Mouse (Mus musculus) natural killer cell, adult 2 months (primary cell): ENCODE results near the gene Apol6.
"Not testable (repeated sequence)": the region's sequence is repeated elsewhere in the genome, so short reads cannot be mapped to it uniquely, and the experiment has no call there.

Experiments
- DNase-seq, 2 experiments: peaks; one replicate each; pipeline ENCODE4 v3.0.0; 2022; ENCODE audit warnings: low spot score in 2 of 2

The Apol6 gene

DNA sequence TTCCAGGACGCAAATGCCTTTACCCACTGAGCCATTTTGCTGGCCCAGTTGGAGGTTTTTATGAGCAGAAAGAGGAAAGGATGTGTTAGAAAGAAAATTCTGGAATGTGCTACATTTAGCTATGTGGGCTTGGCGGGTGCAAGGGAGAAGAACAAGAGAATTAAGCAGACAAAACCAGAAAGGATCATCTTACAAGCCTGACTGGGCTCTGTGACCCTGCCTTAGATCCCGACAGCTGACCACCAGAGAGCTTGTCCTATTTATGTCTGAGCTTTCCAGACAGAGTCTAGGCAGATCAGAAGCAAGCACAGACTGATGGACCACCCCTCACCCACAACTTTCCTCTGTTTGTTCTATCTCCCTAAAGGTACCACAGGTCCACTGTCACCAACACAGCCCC, 13.3 kb upstream of the Apol6 start:
- DNase-seq, result no peak

DNA sequence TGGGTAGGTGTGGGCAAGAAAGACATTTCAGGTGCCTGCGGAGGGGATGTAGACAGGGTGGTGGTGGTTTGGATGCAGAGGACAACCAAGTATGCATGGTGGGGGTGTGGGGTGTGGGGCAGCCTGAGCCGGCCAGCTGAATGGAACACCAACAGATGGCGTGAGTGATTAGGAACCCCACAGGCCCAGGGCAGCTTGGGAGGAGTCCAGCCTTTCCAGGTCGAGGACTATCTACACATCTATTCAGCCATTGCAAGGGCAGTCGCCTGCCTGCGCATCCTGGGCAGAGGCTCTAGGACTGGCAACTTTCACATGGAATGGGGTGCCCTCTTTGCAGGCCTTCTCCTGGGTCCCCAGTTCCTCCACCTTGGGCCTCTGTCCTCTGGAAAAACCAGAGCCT, 10.0 kb upstream of the Apol6 start:
- no peak for DNase-seq

DNA sequence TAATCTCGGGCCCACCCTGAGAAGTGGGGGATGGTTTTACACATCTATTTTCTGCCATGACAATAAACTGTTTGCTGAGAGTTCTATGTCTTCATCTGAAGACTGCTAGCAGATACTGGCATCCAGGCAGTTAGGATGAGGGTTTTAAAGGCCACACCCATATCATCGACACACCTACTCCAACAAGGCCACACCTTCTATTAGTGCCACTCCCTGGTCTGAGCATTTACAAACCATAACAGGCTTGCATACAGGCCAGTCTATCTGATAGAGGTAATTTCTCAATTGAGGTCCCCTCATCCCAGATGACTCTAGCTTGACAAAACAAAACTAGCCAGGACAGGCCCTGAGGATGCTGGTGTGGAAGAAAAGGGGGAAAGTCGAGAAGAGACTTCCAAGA, 8.9 kb upstream of the Apol6 start:
- DNase-seq, result no peak

DNA sequence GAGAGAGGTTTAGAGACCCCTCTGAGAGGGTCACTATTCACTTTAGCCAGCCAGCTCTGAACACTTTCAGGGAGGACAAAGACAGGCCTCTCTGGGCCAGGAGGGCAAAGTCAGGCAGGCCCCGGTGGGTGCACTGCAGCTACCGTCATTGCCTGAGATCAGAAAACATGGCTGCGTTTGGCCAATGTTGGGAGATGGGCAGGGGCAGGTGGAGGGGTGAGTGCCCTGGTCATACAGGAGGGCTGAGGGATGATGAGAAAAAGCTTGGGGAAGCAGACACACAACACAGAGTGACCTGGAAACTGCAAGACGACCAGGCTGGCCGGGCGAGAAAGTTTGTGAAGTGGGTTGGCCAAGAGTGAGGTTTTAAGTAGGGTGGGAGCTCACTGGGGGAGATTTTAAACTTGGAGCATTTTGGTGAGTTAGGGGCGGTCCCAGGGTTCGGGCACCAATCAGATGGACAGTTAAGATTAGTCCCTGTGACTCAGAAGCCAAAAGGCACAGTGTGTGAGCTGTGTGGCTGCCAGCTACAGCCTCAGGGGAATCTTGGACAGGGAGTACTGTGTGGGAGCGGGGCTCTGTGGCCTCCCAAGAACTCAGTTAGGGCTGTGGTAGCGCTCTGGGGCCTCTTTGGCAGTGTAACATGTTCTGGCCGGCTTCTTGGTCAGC, 8.1 kb upstream of the Apol6 start:
- no peak for DNase-seq

DNA sequence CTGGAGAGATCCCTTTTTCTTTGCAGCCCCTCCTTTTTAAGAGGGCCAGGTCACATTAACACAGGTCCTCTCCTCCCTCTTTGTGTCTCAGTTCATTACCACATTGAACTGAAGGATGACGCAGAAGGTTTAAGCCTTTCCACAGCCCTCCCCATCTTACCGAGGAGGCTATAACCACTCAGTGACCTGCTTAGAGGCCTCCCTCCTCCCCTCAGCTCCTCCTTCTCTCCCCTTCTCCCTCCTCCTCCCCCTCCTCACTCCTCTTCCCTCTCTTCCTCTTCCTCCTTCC, 7.6 kb upstream of the Apol6 start:
- DNase-seq, result no peak

DNA sequence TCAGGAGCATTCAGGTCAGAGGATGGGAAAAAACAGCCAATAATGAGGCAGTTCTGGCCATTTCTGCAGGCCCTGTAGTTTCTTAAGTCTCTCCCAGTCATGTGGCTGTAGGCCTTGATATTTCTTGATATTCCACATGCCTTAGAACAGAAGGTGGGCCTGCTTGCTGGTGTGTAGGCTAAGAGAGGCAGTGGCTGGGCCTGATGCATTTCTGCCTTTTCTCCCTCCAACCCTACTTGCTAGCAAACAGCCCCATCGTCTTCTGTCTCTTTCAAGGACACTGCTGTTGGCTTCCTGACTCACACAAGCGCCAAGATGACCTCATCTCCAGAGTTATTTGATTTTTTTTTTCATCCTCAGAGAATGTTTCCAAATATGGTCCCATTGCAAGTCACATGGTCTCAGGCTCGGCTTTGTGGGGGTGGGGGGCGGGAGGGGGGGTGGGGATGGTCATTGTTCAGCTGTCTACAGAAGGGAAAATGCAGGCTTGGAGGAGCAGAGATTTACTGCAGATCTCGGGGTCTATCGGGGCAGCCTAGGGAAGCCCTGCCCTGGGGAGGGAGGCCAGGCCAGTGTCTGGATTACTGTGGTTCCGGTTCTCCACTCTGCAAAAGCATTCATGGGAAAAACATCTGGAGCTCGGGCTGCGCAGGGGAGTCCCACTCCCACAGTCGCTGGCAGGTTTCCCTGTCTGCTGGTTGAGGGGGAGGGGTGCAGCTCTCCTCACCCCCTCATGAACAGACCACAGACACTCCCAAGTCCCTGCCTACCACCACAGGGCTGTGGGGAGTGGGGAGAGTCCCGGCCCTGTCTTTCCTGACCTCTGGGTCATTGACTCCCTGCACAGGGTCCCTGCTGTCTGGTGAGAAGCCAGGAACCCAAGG, 7.0 kb upstream of the Apol6 start:
- DNase-seq, result no peak

DNA sequence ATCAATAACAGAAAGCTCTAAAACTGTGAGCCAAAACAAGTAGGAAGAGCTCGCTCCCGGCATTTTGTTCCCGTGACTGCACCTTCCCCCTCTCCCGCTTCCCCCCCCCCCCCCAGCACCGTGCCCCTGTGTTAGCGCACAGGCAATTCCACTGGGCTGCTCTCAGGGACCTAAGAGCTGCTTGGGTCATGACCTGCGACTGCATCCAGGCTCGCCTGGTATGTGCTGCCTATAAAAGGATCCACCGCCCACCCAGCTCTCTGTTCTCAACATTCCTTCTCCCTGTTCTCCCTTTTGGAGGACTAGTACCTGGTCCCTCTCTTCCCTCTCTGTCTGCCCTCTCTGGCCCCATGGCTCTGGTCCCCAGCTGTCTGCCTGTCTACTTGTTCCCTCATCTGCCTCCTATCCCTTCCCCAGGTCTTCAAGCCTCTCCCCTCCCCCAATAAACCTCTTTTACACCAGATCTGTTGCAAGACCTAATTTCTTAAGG, 5.3 kb upstream of the Apol6 start:
- DNase-seq, result no peak

DNA sequence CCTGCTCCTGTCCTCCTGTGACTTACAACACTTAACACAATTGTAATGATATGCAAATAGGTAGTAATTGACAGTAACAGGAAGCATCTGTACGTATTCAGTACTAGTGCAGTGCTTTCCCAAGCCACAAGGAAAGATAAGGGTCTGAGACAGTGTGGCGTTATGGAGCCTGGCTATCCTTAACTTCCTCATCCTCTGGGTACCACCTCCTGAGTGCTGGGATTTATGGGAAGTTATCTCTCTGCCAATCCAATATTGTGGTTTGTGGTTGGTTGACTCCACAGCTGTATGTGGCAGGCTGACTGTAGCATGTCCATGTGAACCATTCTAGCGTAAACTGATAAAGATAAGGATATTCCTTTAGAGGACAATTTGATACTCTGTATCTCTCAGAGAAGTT, 3.7 kb upstream of the Apol6 start:
- DNase-seq, result no peak

DNA sequence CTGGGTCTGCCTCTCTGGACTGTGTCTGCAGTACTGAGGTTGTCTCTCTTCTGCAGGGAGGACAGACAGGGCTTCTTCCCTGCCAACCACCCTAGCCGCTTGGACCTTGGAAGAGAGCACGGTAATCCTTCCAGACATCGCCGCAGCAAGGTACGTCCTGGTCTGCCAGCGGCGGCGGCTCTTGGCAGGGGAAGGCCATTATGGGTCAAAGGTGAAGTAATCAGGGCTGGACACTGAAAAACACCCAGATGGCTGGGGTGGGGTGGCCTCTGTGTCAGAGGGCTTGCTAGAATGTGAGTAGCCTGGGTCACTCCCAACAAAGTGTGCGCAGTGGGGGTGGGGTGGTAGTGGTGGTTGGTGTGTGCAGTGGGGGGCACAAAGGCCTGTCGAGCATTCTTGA, 1.1 kb downstream of the Apol6 start:
- no peak for DNase-seq

DNA sequence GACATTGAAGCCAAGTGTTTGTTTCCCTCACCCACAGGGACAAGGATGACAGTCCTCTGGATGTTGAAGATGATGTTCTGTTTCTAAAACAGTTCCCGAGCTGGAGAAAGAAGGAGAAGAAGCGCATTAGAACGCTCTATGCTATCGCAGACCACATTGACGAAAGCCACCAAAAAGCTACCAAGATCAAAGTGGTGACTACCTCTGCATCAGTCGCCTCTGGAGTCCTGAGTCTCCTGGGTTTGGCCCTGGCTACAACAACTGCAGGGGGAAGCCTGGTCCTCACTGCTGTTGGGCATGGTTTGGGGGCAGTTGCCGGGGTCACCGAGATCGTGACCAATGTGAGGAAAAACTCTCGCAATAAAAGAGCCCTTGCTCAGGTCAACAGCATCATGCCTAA, 6.0 kb downstream of the Apol6 start, which contains the start of gene Mb:
Gene Mb, minus strand, starts transcription at position 101 of the 400 bp plus-strand sequence.
- no peak for DNase-seq

DNA sequence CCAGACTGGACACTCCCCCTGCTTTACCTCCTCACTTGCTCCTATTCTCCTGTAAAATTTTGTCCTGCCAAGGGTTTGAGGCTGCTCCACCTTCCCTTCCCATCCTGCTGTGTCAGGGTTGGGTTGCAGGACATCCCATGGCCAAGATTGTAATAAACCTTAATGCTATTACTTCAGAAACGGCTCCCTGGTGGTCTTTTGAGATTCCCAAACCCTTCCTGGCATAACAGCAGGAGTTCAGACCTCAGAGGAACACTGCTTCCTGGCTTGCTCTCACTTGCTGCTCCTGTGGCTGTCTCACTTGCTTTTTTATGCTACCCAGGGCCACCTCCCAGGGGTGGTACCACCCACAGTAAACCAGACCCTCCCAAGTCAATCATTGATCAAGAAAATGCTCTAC, 7.6 kb downstream of the Apol6 start:
- no peak for DNase-seq

DNA sequence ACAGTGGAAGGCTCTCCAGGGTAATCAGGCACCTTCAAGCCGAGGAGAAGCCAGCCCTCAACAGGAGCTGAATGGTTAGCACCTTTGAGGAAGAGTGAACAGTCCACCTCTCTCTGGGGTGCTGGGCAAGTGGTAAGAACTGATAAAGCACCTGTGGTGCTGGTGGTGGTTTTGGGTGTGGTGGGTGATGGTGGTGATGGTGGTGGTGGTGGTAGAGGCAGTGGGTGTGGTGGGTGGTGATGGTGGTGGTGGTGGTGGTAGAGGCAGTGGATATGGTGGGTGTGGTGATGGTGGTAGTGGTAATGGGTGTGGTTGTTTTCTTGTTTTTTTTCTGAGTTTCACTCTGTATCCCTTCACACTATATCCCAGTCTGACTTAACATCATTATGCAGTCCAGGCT, 8.5 kb downstream of the Apol6 start:
- DNase-seq, result no peak

DNA sequence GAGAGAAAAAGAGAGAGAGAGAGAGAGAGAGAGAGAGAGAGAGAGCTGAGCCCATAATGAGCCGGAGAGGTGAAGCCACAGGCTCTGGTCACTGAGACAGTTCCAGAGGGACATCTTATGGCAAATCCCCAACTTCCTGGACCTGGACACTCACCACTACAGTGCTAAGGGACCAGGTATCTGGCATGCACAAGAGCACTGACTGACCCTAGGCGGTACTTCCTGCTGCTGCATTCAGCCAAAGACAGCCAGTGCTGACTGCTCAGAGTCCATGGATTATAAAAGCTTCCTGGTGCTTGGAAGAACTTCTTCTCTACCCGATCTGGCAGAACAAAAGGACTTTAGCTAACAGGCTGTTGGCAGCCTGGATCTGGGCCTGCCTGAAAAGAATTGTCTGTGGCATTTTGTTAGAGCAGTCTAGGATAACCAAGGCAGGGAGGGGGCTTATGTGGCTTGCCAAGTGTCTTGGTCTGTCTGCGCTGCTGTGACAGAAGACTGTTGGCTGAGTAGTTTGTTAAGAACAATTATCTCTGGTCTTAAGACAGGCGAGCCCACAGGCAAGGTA, 10.2 kb downstream of the Apol6 start:
- no peak for DNase-seq

DNA sequence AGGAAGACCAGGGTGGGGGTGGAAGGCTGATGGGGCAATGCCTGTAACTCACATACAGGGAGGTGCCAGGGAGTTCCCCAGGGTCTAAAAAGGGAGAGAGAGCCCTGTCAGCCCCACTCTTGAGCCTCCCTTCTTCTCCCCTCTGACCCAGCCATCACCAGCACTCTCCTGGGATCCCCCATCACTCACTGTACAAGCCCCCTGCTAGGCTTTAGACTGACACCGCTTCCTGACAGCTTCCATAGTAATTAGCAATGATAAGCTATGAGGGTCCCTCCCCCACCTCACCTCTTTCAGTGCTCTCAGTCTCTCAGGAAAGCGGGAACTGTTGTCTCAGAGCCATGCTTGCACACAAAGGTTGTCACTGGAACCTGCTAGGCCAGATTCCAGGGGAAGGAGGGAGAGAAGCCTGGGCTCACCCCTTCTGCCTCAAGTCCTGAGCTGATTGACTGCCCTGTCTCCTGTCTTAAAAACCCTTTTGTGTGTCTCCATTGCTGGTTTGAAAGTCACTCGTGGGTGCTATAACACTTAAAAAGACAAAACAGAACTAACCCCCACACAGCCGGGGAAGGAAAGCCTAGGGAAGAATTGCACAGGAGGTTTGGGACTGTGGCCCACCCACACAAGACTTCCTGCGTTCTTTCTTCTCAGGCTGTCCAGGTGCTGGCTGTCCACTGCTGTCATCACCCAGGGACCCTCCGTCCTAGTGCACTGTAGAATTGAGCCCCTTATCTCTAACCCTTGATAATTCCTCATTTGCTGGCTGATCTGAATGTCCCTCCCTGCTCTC, 11.7 kb downstream of the Apol6 start:
- DNase-seq, result no peak

DNA sequence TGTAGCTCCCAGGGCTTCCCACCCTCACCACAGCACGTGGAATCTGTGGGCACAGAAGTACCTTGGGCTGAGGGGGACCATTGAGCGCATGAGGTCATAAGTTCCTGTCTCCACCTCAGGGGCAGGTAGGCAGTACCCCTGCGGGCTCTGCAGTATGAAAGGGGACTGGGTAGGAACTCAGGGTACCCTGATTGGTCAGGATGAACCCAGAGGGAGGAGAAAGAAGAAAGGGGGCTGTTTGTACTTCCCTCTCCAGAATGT, 12.2 kb downstream of the Apol6 start:
- DNase-seq, result no peak

DNA sequence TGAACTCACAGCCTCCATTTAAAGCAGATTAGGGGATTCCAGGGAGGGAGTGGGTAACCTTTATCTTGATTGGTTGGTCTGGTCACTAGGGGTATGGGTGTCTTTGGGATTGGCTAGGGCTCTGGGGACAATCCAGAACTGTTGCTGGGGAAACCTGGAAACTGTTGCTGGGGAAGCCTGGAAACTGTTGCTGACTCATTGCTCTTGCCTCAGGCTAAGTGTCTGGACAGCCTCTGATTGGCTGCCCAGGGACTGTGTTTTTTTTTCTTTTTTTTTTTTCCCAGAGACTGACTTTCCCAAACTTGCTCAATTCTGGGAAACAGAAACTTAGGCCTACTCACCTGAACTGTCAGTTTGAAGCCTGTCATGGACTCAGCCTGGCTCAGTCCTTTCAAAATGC, 14.0 kb downstream of the Apol6 start:
- no peak for DNase-seq

DNA sequence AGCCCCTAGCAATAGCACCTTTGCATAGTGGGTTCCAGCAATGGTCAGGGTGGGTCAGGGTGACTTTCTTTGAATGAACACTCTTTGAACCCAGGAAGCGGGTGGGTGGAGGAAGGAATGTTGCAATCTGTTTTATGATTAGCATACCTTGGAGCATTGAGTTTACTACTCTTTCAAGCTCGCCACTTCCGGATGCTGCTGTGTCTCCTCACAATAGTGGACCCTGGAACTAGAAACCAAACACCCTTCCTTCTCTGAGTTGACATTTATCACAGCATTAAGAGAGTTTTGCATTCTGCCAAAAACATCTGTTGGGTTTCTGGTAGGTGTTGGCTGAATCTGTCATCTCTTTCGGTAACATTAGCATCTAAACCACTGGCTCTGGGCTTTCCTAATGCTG, 14.9 kb downstream of the Apol6 start:
- not testable (repeated sequence) for DNase-seq

DNA sequence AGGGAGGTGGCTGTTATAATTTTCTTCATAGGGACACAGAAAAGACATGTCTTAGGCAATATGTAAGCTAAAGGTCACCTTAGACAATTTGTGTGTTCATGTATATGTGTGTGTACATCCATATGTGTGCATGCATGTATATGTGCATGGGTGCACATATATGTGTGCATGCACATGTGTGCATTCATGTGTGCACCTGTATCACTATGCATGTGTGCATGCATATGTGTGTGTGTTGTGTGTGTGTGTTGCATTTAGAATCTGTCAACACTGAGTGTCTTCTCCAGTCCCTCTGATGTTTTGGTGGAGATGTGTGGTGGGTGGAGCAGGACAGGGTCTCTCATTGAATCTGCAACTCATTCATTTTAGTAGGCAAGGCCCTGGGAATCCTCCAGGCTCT, 18.2 kb downstream of the Apol6 start:
- DNase-seq, result no peak

DNA sequence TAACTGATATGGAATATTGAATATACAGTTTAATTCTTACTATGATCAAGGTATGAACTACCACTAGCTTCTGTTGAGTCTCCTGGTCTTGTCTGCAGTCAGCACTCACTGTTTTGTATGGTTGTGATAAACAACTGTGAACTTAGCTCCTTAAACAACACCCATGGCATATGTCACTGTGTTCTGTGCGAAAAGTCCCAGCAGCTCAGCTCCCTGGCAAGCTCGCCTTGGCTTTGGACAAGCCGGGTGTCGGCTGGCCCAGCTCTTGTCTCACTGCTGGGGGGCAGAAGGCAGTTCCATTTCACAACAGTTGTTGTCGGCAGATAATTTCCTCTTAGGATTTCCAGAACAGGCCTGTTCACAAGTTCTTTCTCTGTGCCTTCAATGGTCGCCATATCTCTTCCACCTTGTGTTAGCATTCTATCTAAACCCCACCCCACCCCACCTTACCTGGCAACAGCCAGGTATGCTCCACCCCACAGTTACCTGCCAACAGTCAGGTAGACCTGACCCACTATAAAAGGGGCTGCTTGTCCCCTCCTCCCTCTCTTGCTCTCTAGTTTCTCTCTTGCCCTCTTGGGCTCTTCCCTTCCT, 20.8 kb downstream of the Apol6 start:
- DNase-seq, result no peak

DNA sequence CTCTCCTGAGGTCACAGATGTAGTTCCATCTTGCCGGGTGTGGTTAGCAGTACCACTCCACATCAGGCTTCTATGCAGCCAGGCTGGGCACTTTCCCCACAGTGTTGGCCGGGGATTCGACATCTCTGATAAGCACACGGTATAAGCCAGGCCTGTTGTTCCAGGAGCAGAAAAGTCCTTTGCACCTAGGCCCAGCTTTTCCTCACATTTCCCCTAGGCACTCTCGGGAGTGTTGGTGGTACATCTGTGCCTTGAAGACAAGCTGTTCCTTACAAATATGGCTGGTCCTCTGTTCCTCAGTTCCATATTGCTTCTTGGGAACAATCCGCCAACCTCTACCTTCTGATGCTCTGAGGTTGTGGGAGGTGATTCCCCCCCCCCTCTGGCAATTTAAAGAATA, 21.7 kb downstream of the Apol6 start:
- DNase-seq, result no peak

DNA sequence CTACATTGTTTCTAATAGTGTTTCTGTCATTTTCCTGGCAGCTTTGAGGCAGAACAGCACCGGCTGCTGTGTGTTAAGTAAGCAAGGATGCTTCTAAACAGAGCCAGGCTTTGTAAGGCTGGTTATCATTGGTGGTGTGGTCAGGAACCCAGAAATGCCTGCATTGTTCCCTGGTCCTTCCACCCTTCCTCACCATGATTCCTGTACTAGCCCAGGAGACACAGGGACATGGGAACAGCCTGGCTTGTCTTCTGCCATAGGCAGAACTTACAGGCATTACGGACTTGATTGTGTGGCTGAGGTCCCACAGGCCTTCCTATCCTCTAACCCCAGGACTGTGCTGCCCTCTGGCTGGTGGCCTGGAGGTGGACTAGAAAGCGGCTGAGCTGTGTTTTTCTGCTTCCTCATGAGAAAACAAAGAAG, 23.9 kb downstream of the Apol6 start:
- DNase-seq, result no peak

DNA sequence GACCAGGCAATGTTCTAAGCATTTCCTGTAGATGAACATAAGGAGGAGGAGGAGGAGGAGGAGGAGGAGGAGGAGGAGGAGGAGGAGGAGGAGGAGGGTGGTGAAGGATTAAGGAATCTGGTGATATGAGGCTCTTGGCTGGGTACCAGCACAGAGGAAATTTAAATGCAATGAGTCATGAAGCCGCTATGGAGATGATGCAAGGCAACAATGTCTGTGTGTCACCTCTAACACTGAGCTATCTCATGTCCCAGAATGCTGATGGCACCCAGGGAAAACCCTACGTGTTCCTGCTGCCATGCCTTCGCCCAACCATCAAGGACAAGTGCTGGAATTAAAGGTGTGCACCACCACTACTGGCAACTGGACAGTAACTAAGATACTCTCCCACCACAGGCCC, 24.5 kb downstream of the Apol6 start:
- DNase-seq, result no peak
